Mouse (Mus musculus) liver, adult 2 months (tissue): ENCODE measurements around the gene Hspa5. TPM values are rescaled to one million over a fixed set of nuclear protein-coding genes. Genes with fewer than 3 reads are reported as not detected.

Experiments used
- DNase-seq: peaks from one replicate; pipeline ENCODE4 v3.0.0-alpha.2; 2011; ENCODE audit warnings: low read depth, low spot score; ENCODE audit errors: extremely low read depth
- H3K27ac ChIP-seq: fragments of 200-500 bp; replicated peaks from 2 replicates; pipeline ENCODE4 v1.5.1; 2012; ENCODE audit warnings: low read depth, mild to moderate bottlenecking, control low read depth, inconsistent platforms, low read length; ENCODE audit not compliant: insufficient read depth
- H3K27me3 ChIP-seq: fragments of 200-500 bp; 2 replicates; pipeline ENCODE4 v1.6.1; 2012; ENCODE audit warnings: mild to moderate bottlenecking, moderate library complexity, low read length, inconsistent platforms; ENCODE audit not compliant: control insufficient read depth, insufficient read depth
- H3K36me3 ChIP-seq: fragments of 200-500 bp; 2 replicates; pipeline ENCODE4 v1.6.1; 2012; ENCODE audit warnings: low read length, inconsistent platforms; ENCODE audit not compliant: control insufficient read depth, insufficient read depth
- H3K4me1 ChIP-seq: fragments of 200-500 bp; 2 replicates; pipeline ENCODE4 v1.6.1; 2011; ENCODE audit warnings: low read length; ENCODE audit not compliant: control insufficient read depth, insufficient read depth
- H3K4me3 ChIP-seq: fragments of 200-500 bp; 2 replicates; pipeline ENCODE4 v1.5.1; 2011; ENCODE audit warnings: low read depth, mild to moderate bottlenecking, control low read depth, low read length, moderate library complexity; ENCODE audit not compliant: insufficient read depth
- H3K79me2 ChIP-seq: fragments of 200-500 bp; 2 replicates; pipeline ENCODE4 v1.6.1; 2012; ENCODE audit warnings: inconsistent platforms, mild to moderate bottlenecking, low read length, moderate library complexity; ENCODE audit not compliant: control insufficient read depth, insufficient read depth
- H3K9ac ChIP-seq: fragments of 200-500 bp; 2 replicates; pipeline ENCODE4 v1.6.1; 2012; ENCODE audit warnings: low read depth, mild to moderate bottlenecking, control low read depth, inconsistent platforms, low read length
- CTCF ChIP-seq: fragments of 200-500 bp; IDR thresholded peaks from 2 replicates; pipeline ENCODE4 v1.5.1; 2011; ENCODE audit warnings: low read depth, low read length, control low read depth
- POLR2A ChIP-seq: fragments of 200-500 bp; IDR thresholded peaks from 2 replicates; pipeline ENCODE4 v1.6.1; 2011; ENCODE audit warnings: low read length, control low read depth; ENCODE audit not compliant: insufficient read depth; ENCODE audit errors: extremely low read depth
- WGBS: fragments of 180-500 bp; shearing (Covaris S2); methylation state at CpG from one replicate; pipeline ENCODE4 v1.1.7; 2018; 5-methylcytosine and 5-hydroxymethylcytosine counted together
- polyA plus RNA-seq: library from polyadenylated mRNA; depleted of rRNA; stranded (reverse); fragments of >200 nt; gene quantifications from 2 replicates; pipeline ENCODE4 v1.2.3, GENCODE M21; 2012; rRNA removed
- total RNA-seq: library from RNA; depleted of rRNA; stranded (reverse); fragments of >200 nt; gene quantifications from 2 replicates; pipeline ENCODE4 v1.2.3, GENCODE M21; 2014; rRNA removed

The Hspa5 gene
- total and polyA plus RNA-seq, 2 experiments, result 843 to 1,344 TPM

- Histone ChIP-seq H3K27me3 (no peaks in the 10 kb centered on the region), H3K4me1 (no peaks in the 10 kb centered on the region), H3K27ac (no peak overlapping the region), H3K4me3 (no peak overlapping the region), H3K9ac (no peak overlapping the region), H3K36me3 (peaks cover 32% of the 10 kb centered on the region), H3K79me2 (peaks cover 4% of the 10 kb centered on the region; the same call in 1 of the 2 replicates)
- no peak for DNase-seq
- no peak for TF ChIP-seq CTCF
- no peak for TF ChIP-seq POLR2A
- 89% methylated on average over 2 of the region's 2 CpGs for WGBS
Measured at GRCm38 (mm10) chr2:34818492-34818891, 46.7 kb downstream of the Hspa5 start.

GRCm38 (mm10) chr2:34825827-34826459 lies 54.2 kb downstream of the Hspa5 start, which contains the start of gene Fbxw2:
Gene Fbxw2, minus strand, starts transcription at chr2:34826311.
- H3K79me2 ChIP-seq, result peaks cover 10% of the 10 kb centered on the region
- H3K4me3 ChIP-seq, result peak within 1 kb of the TSS; percentile 94
- under 1% methylated on average over 56 of the region's 57 CpGs for WGBS
- TF ChIP-seq POLR2A (peak; percentile 83), CTCF (no peak)
- H3K27ac ChIP-seq, result peak within 1 kb of the TSS; percentile 94
- H3K9ac ChIP-seq, result peak within 1 kb of the TSS; percentile 99
- peak; percentile 87 for DNase-seq
- no peaks in the 10 kb centered on the region for H3K27me3 ChIP-seq
- H3K4me1 ChIP-seq, result peaks cover 14% of the 10 kb centered on the region
- H3K36me3 ChIP-seq, result peaks cover 13% of the 10 kb centered on the region

- peak overlapping the region; percentile 94 for H3K27ac ChIP-seq
- H3K4me3 ChIP-seq, result peak overlapping the region; percentile 94
- TF ChIP-seq POLR2A (no peak), CTCF (no peak)
- H3K27me3 ChIP-seq, result no peaks in the 10 kb centered on the region
- H3K36me3 ChIP-seq, result peaks cover 9% of the 10 kb centered on the region; the same call in 1 of the 2 replicates
- DNase-seq, result no peak
- peaks cover 8% of the 10 kb centered on the region for H3K79me2 ChIP-seq
- peak overlapping the region; percentile 24 for H3K9ac ChIP-seq
- WGBS, result 35% methylated on average over 20 of the region's 21 CpGs
- peaks cover 14% of the 10 kb centered on the region for H3K4me1 ChIP-seq
Measured at GRCm38 (mm10) chr2:34826460-34827231, 54.9 kb downstream of the Hspa5 start.

Other genes starting within 250 kb of the Hspa5 start
- gene Gapvd1, start 16.7 kb upstream of the Hspa5 start, total RNA-seq, result 32.4 and 37.1 TPM in 2 replicates
- gene Gapvd1, start 16.7 kb upstream of the Hspa5 start, polyA plus RNA-seq, result 9.2 and 10.6 TPM in 2 replicates
- gene Rabepk, start 27.9 kb downstream of the Hspa5 start, total RNA-seq, result 12.1 and 14.8 TPM in 2 replicates
- 12.7 and 14.7 TPM in 2 replicates for gene Rabepk, start 27.9 kb downstream of the Hspa5 start, polyA plus RNA-seq
- 49.9 and 51.9 TPM in 2 replicates for gene Fbxw2, start 54.3 kb downstream of the Hspa5 start, total RNA-seq
- 24.2 and 28.1 TPM in 2 replicates for gene Fbxw2, start 54.3 kb downstream of the Hspa5 start, polyA plus RNA-seq
- gene Gm34653, start 61.0 kb downstream of the Hspa5 start, total RNA-seq, result 0.09 and 0.13 TPM in 2 replicates
- gene Gm34653, start 61.0 kb downstream of the Hspa5 start, polyA plus RNA-seq, result not detected in 2 replicates
- gene Cutal, start 102.4 kb downstream of the Hspa5 start, total RNA-seq, result 48.2 and 48.6 TPM in 2 replicates
- 341 and 358 TPM in 2 replicates for gene Cutal, start 102.4 kb downstream of the Hspa5 start, polyA plus RNA-seq
- 31.1 and 32.7 TPM in 2 replicates for gene Psmd5, start 103.0 kb downstream of the Hspa5 start, total RNA-seq
- 15.1 and 18.1 TPM in 2 replicates for gene Psmd5, start 103.0 kb downstream of the Hspa5 start, polyA plus RNA-seq
- gene Phf19, start 142.1 kb downstream of the Hspa5 start, total RNA-seq, result 0.20 and 0.55 TPM in 2 replicates
- gene Phf19, start 142.1 kb downstream of the Hspa5 start, polyA plus RNA-seq, result 0.21 and 0.61 TPM in 2 replicates
- 0.55 and 1.2 TPM in 2 replicates for gene Traf1, start 189.8 kb downstream of the Hspa5 start, total RNA-seq
- 0.75 and 1.2 TPM in 2 replicates for gene Traf1, start 189.8 kb downstream of the Hspa5 start, polyA plus RNA-seq